Mouse (Mus musculus) midbrain, postnatal 0 days (tissue): ENCODE data around the gene Churc1. TPM values are rescaled to one million over a fixed set of nuclear protein-coding genes. Genes with fewer than 3 reads are reported as not detected.

Experiments
- ATAC-seq: fragments of 200-750 bp; cut with Nextera tagmentation; 2 replicates; pipeline ENCODE4 v1.8.0; 2017; ENCODE audit warnings: moderate number of reproducible peaks, mild to moderate bottlenecking, moderate TSS enrichment, moderate library complexity; ENCODE audit not compliant: low FRiP score
- DNase-seq: peaks from one replicate; pipeline ENCODE4 v3.0.0-alpha.2; 2015; ENCODE audit warnings: low spot score
- H3K27ac ChIP-seq: fragments of 300-500 bp; sonication (generic); 2 replicates; pipeline ENCODE4 v1.5.1; 2014; ENCODE audit warnings: low read depth, mild to moderate bottlenecking, low read length, mixed read lengths
- H3K27me3 ChIP-seq: fragments of 300-500 bp; sonication (generic); 2 replicates; pipeline ENCODE4 v1.6.1; 2014; ENCODE audit warnings: low read length, control low read depth, mixed read lengths; ENCODE audit not compliant: insufficient read depth
- H3K36me3 ChIP-seq: fragments of 300-500 bp; sonication (generic); 2 replicates; pipeline ENCODE4 v1.6.1; 2014; ENCODE audit warnings: low read length, control low read depth, mixed read lengths; ENCODE audit not compliant: insufficient read depth
- H3K4me1 ChIP-seq: fragments of 300-500 bp; sonication (generic); 2 replicates; pipeline ENCODE4 v1.6.1; 2014; ENCODE audit warnings: mild to moderate bottlenecking, control low read depth, antibody characterized with exemption, low read length, mixed read lengths; ENCODE audit not compliant: insufficient read depth
- H3K4me2 ChIP-seq: fragments of 300-500 bp; sonication (generic); 2 replicates; pipeline ENCODE4 v1.6.1; 2014; ENCODE audit warnings: low read depth, mild to moderate bottlenecking, low read length, mixed read lengths; ENCODE audit not compliant: poor library complexity, severe bottlenecking
- H3K4me3 ChIP-seq: fragments of 300-500 bp; sonication (generic); 2 replicates; pipeline ENCODE4 v1.5.1; 2014; ENCODE audit warnings: low read depth, mild to moderate bottlenecking, low read length, moderate library complexity
- H3K9ac ChIP-seq: fragments of 300-500 bp; sonication (generic); replicated peaks from 2 replicates; pipeline ENCODE4 v1.6.1; 2014; ENCODE audit warnings: mild to moderate bottlenecking, low read length, moderate library complexity, mixed read lengths; ENCODE audit not compliant: poor library complexity, severe bottlenecking
- H3K9me3 ChIP-seq: fragments of 300-500 bp; sonication (generic); 2 replicates; pipeline ENCODE4 v1.6.1; 2016; ENCODE audit warnings: low read length, control low read depth
- CTCF ChIP-seq: IDR thresholded peaks from 2 replicates; pipeline ENCODE4 v1.5.1; 2016; ENCODE audit warnings: antibody characterized with exemption, mild to moderate bottlenecking
- WGBS: fragments of 180-500 bp; shearing (Covaris S2); extraction: QIAGEN DNeasy Blood & Tissue Kit; methylation state at CpG from one replicate; pipeline ENCODE4 v1.1.7; 2014; 5-methylcytosine and 5-hydroxymethylcytosine counted together
- polyA plus RNA-seq: library from polyadenylated mRNA; unstranded; fragments of >200 nt; fragmentation: Nextera tagmentation; extraction: Ambion mirVana; gene quantifications from 2 replicates; pipeline ENCODE4 v1.2.1, GENCODE M21; 2015
- total RNA-seq: library from RNA; depleted of rRNA; stranded (reverse); fragments of >200 nt; gene quantifications from 2 replicates; pipeline ENCODE4 v1.2.3, GENCODE M21; 2014

The Churc1 gene
- total and polyA plus RNA-seq, 2 experiments from 2014 or later, result 60.3 to 120 TPM

GRCm38 (mm10) chr12:76752652-76753318 lies 12.6 kb upstream of the Churc1 start:
- Histone ChIP-seq H3K4me2 (no peak overlapping the region), H3K4me3 (no peak overlapping the region), H3K27ac (no peak overlapping the region), H3K9me3 (no peaks in the 10 kb centered on the region), H3K9ac (no peak overlapping the region), H3K27me3 (no peaks in the 10 kb centered on the region), H3K4me1 (no peaks in the 10 kb centered on the region), H3K36me3 (no peaks in the 10 kb centered on the region)
- 44% methylated on average over 14 of the region's 14 CpGs for WGBS
- DNase-seq, result peak; percentile 77
- ATAC-seq, result no peak
- TF ChIP-seq CTCF, result peak; percentile 75

GRCm38 (mm10) chr12:76765901-76766630 lies 728 bp downstream of the Churc1 start:
- Histone ChIP-seq H3K36me3 (no peaks in the 10 kb centered on the region), H3K27ac (peak overlapping the region; percentile 88), H3K9me3 (no peaks in the 10 kb centered on the region), H3K4me1 (no peaks in the 10 kb centered on the region), H3K4me2 (peak overlapping the region; percentile 57), H3K4me3 (peak overlapping the region; percentile 51), H3K27me3 (no peaks in the 10 kb centered on the region), H3K9ac (peak overlapping the region; percentile 74)
- no peak for TF ChIP-seq CTCF
- DNase-seq (peak; percentile 32), ATAC-seq (peak; percentile 61)
- WGBS, result 28% methylated on average over 20 of the region's 20 CpGs

DNA sequence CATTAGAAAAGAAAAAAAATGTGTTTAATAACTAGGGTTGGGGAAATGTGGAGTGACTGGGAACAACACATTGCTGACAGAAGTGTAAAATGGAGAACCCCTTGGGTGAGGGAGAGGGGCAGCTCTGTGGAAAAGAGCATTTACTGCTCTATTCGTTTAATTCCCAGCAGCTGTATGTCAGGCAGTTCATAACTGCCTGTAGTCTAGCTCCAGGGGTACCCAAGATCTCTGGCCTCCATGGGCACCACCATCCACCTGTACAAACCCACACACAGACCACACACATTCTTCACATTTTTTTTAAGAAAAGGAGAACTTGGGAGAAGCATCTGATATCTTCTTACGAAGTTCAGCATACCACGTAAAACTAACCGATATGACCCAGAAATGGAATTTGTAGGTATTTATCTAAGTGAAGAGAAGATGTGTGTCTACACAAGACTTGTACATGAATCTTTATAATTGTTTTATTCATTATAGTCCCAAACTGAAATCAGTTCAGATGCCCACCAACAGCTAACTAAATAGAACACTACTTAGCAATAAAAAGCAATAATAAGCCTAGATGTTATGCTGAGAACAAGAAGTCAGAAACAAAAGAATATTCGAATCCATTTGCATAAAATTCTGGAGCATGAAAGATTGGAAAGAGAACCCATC lies 5.6 kb downstream of the Churc1 start:
- H3K36me3 ChIP-seq, result no peaks in the 10 kb centered on the region
- no peaks in the 10 kb centered on the region for H3K4me1 ChIP-seq
- H3K9ac ChIP-seq, result no peak overlapping the region
- ATAC-seq, result no peak
- no peak overlapping the region for H3K4me2 ChIP-seq
- no peaks in the 10 kb centered on the region for H3K27me3 ChIP-seq
- WGBS, result 88% methylated on average over 5 of the region's 5 CpGs
- no peak for TF ChIP-seq CTCF
- DNase-seq, result no peak
- no peak overlapping the region for H3K4me3 ChIP-seq
- no peaks in the 10 kb centered on the region for H3K9me3 ChIP-seq
- no peak overlapping the region for H3K27ac ChIP-seq

GRCm38 (mm10) chr12:76771540-76771939 lies 6.2 kb downstream of the Churc1 start:
- H3K4me3 ChIP-seq, result no peak overlapping the region
- ATAC-seq (no peak), DNase-seq (no peak)
- no peaks in the 10 kb centered on the region for H3K36me3 ChIP-seq
- no peak overlapping the region for H3K4me2 ChIP-seq
- WGBS, result 91% methylated on average over 5 of the region's 5 CpGs
- no peak overlapping the region for H3K9ac ChIP-seq
- H3K9me3 ChIP-seq, result no peaks in the 10 kb centered on the region
- no peaks in the 10 kb centered on the region for H3K4me1 ChIP-seq
- H3K27ac ChIP-seq, result no peak overlapping the region
- no peaks in the 10 kb centered on the region for H3K27me3 ChIP-seq
- no peak for TF ChIP-seq CTCF

DNA sequence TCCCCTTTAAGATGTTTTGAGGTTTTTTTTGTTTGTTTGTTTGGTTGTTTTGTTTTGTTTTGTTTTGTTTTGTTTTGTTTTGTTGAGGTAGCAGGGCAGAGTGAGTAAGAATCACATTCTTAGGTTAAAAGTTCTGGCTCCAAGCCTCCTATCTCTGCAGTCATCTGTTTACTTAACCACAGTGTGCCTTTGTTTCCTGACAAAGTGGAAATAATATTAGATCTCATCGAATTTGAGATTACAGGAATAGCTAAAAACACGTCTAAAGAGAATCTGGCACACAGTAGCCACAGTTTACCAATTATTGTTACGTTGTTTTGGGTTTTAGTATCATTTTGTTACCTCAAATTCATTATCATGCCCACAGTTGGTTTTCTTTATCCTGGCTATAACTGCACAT lies 9.3 kb downstream of the Churc1 start:
- no peaks in the 10 kb centered on the region for H3K36me3 ChIP-seq
- DNase-seq (no peak), ATAC-seq (no peak)
- no peak for TF ChIP-seq CTCF
- no peak overlapping the region for H3K4me3 ChIP-seq
- H3K4me2 ChIP-seq, result no peak overlapping the region
- no peaks in the 10 kb centered on the region for H3K4me1 ChIP-seq
- H3K9me3 ChIP-seq, result no peaks in the 10 kb centered on the region
- no peak overlapping the region for H3K9ac ChIP-seq
- WGBS, result 83% methylated on average over 3 of the region's 3 CpGs
- no peak overlapping the region for H3K27ac ChIP-seq
- H3K27me3 ChIP-seq, result no peaks in the 10 kb centered on the region

GRCm38 (mm10) chr12:76775132-76775531 lies 9.8 kb downstream of the Churc1 start:
- TF ChIP-seq CTCF, result no peak
- no peak overlapping the region for H3K27ac ChIP-seq
- no peaks in the 10 kb centered on the region for H3K27me3 ChIP-seq
- no peaks in the 10 kb centered on the region for H3K4me1 ChIP-seq
- H3K36me3 ChIP-seq, result no peaks in the 10 kb centered on the region
- no peaks in the 10 kb centered on the region for H3K9me3 ChIP-seq
- DNase-seq (no peak), ATAC-seq (no peak)
- no peak overlapping the region for H3K9ac ChIP-seq
- H3K4me3 ChIP-seq, result no peak overlapping the region
- no peak overlapping the region for H3K4me2 ChIP-seq
- 70% methylated on average over 4 of the region's 4 CpGs for WGBS
